Mouse (Mus musculus): ENCODE measurements around the gene Serpinb1a. TPM values are rescaled to one million over a fixed set of nuclear protein-coding genes. Genes with fewer than 3 reads are reported as not detected.

Gene Serpinb1a
- polyA plus RNA-seq, 1 experiment = 1.4 TPM

GRCm38 (mm10) chr13:32825546-32825945, 25.4 kb downstream of the Serpinb1a start:
- TF ChIP-seq GATA1 (IDR thresholded peaks at IDR 0.05; ENCODE audit: borderline replicate concordance, low read length) = no peak
- TF ChIP-seq FLI1 (IDR thresholded peaks at IDR 0.05; ENCODE audit: low read length) = no peak
- Histone ChIP-seq H3K4me1 (peaks cover 53% of the 10 kb centered on the region), H3K36me3 (replicated peaks; ENCODE audit: low read length) (peaks cover 31% of the 10 kb centered on the region), H3K9me3 (no peaks in the 10 kb centered on the region), H3K27me3 (replicated peaks) (no peaks in the 10 kb centered on the region), H3K4me3 (replicated peaks) (no peak overlapping the region)

DNA sequence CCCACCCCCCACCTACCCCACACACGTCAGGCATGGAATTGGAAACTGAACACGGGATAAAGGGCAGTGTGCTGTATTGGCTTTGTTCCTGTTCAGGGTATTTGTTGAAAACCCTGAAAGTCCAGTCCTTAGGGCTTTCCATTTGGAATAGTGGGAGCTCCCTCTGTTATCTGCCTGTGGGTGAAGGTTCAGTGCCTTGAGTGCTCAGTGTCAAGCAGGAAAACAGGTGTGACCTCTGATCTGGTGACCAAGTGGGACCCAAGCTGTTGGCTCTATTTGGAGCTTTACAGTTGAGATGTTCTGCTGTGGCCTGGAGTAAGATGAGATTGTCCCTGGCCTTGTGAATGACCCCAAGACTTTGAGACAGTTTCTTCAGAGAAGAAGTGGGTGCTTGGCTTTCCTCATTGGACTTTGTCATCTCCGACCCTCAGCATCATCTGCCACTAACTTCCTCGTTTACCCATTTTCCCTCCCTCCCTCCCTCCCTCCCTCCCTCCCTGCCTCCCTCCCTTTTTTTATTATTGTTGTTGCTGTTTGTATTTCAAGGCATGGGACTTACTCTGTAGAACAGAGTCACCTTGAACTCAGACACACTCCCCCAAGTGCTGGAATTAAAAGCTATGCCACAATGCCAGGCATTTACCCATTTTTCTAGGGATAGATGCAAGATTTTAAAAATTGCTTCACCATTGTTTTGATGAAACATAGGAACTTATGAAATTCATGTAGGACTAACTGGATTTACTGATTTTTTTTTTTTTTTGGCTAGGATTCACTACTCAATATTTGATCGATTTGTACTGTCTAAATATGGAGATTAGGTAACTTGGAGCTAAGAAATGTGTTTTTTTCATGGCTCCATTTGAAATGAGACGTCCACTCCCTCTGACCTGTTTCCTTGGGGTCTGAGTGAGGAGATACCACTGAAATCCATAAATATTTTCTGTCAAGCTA, 26.3 kb downstream of the Serpinb1a start:
- TF ChIP-seq FLI1 (IDR thresholded peaks at IDR 0.05; ENCODE audit: low read length) = no peak
- TF ChIP-seq GATA1 (IDR thresholded peaks at IDR 0.05; ENCODE audit: borderline replicate concordance, low read length) = no peak
- Histone ChIP-seq H3K27me3 (replicated peaks) (no peaks in the 10 kb centered on the region), H3K4me3 (replicated peaks) (no peak overlapping the region), H3K4me1 (peaks cover 49% of the 10 kb centered on the region), H3K36me3 (replicated peaks; ENCODE audit: low read length) (peaks cover 40% of the 10 kb centered on the region), H3K9me3 (no peaks in the 10 kb centered on the region)

- TF ChIP-seq FLI1 (IDR thresholded peaks at IDR 0.05; ENCODE audit: low read length) (no peak), GATA1 (IDR thresholded peaks at IDR 0.05; ENCODE audit: borderline replicate concordance, low read length) (no peak)
- H3K4me3 ChIP-seq (replicated peaks) = no peak overlapping the region
- H3K27me3 ChIP-seq (replicated peaks) = no peaks in the 10 kb centered on the region
- H3K36me3 ChIP-seq (replicated peaks; ENCODE audit: low read length) = peaks cover 55% of the 10 kb centered on the region
- H3K9me3 ChIP-seq = no peaks in the 10 kb centered on the region
- peaks cover 33% of the 10 kb centered on the region for H3K4me1 ChIP-seq
Observed at GRCm38 (mm10) chr13:32823126-32823525, 27.9 kb downstream of the Serpinb1a start.

- peaks cover 70% of the 10 kb centered on the region for H3K36me3 ChIP-seq (replicated peaks; ENCODE audit: low read length)
- H3K9me3 ChIP-seq = no peaks in the 10 kb centered on the region
- H3K4me3 ChIP-seq (replicated peaks) = no peak overlapping the region
- H3K27me3 ChIP-seq (replicated peaks) = no peaks in the 10 kb centered on the region
- TF ChIP-seq GATA1 (IDR thresholded peaks at IDR 0.05; ENCODE audit: borderline replicate concordance, low read length) (no peak), FLI1 (IDR thresholded peaks at IDR 0.05; ENCODE audit: low read length) (no peak)
- peaks cover 25% of the 10 kb centered on the region for H3K4me1 ChIP-seq
Observed at GRCm38 (mm10) chr13:32821671-32822070, 29.3 kb downstream of the Serpinb1a start.

DNA sequence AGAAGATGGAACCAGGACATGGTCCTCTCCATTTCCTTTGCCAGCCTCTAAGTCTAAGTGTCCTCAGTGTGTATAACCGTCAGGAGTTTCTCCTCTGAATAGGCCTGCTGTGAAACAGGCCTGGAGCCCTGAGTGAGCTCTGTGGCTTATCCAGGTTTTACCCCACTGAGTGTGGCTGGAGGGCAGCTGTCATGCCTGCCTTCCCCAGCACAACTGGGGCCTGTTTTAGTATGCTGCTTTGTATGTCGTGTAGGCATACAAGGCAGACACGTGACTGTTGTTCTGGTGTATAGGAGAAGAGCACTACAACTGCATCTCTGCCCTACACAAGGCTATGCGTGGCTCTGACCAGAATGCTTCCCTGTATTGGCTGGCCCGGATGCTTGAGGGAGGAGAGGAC, 31.1 kb downstream of the Serpinb1a start:
- Histone ChIP-seq H3K4me3 (replicated peaks) (no peak overlapping the region), H3K4me1 (peaks cover 25% of the 10 kb centered on the region), H3K36me3 (replicated peaks; ENCODE audit: low read length) (peaks cover 87% of the 10 kb centered on the region), H3K27me3 (replicated peaks) (no peaks in the 10 kb centered on the region), H3K9me3 (no peaks in the 10 kb centered on the region)
- TF ChIP-seq GATA1 (IDR thresholded peaks at IDR 0.05; ENCODE audit: borderline replicate concordance, low read length) = no peak
- TF ChIP-seq FLI1 (IDR thresholded peaks at IDR 0.05; ENCODE audit: low read length) = no peak

- no peaks in the 10 kb centered on the region for H3K27me3 ChIP-seq (replicated peaks)
- peaks cover 20% of the 10 kb centered on the region for H3K4me1 ChIP-seq
- TF ChIP-seq FLI1 (IDR thresholded peaks at IDR 0.05; ENCODE audit: low read length) (no peak), GATA1 (IDR thresholded peaks at IDR 0.05; ENCODE audit: borderline replicate concordance, low read length) (no peak)
- peaks cover 2% of the 10 kb centered on the region for H3K9me3 ChIP-seq
- H3K36me3 ChIP-seq (replicated peaks; ENCODE audit: low read length) = peaks cover 92% of the 10 kb centered on the region
- H3K4me3 ChIP-seq (replicated peaks) = no peak overlapping the region
Observed at GRCm38 (mm10) chr13:32819241-32819640, 31.7 kb downstream of the Serpinb1a start.

GRCm38 (mm10) chr13:32807624-32808023, 43.4 kb downstream of the Serpinb1a start:
- no peak for TF ChIP-seq FLI1 (IDR thresholded peaks at IDR 0.05; ENCODE audit: low read length)
- Histone ChIP-seq H3K4me1 (peaks cover 22% of the 10 kb centered on the region), H3K36me3 (replicated peaks; ENCODE audit: low read length) (peaks cover 85% of the 10 kb centered on the region), H3K9me3 (no peaks in the 10 kb centered on the region), H3K27me3 (replicated peaks) (no peaks in the 10 kb centered on the region), H3K4me3 (replicated peaks) (no peak overlapping the region)

- TF ChIP-seq FLI1 (IDR thresholded peaks at IDR 0.05; ENCODE audit: low read length) = no peak
- no peak for TF ChIP-seq GATA1 (IDR thresholded peaks at IDR 0.05; ENCODE audit: borderline replicate concordance, low read length)
- H3K27me3 ChIP-seq (replicated peaks) = no peaks in the 10 kb centered on the region
- H3K4me3 ChIP-seq (replicated peaks) = no peak overlapping the region
- no peaks in the 10 kb centered on the region for H3K9me3 ChIP-seq
- H3K36me3 ChIP-seq (replicated peaks; ENCODE audit: low read length) = peaks cover 77% of the 10 kb centered on the region
- peaks cover 25% of the 10 kb centered on the region for H3K4me1 ChIP-seq
Observed at GRCm38 (mm10) chr13:32806820-32807219, 44.2 kb downstream of the Serpinb1a start.

GRCm38 (mm10) chr13:32803701-32804345, 47.2 kb downstream of the Serpinb1a start:
- Histone ChIP-seq H3K9me3 (no peaks in the 10 kb centered on the region), H3K36me3 (replicated peaks; ENCODE audit: low read length) (peaks cover 50% of the 10 kb centered on the region), H3K4me1 (peaks cover 41% of the 10 kb centered on the region), H3K27me3 (replicated peaks) (no peaks in the 10 kb centered on the region), H3K4me3 (replicated peaks) (peak overlapping the region; percentile 56)
- TF ChIP-seq FLI1 (IDR thresholded peaks at IDR 0.05; ENCODE audit: low read length) (no peak), GATA1 (IDR thresholded peaks at IDR 0.05; ENCODE audit: borderline replicate concordance, low read length) (no peak)

Data from megakaryocyte, embryonic 14.5 days (primary cell).